Mouse (Mus musculus): Measurements from ENCODE around the gene Traf3. TPM values are rescaled to one million over a fixed set of nuclear protein-coding genes. Genes with fewer than 3 reads are reported as not detected.
A peak's percentile ranks its signal among the peaks of the same experiment; 100 is the strongest.

The Traf3 gene
- polyA plus RNA-seq (2015; fragmentation: Nextera tagmentation; extraction: Ambion mirVana) = 10.6 and 12.1 TPM in 2 replicates

- peak within 1 kb of the TSS; percentile 79 for H3K9ac ChIP-seq
- no peaks in the 10 kb centered on the region for H3K36me3 ChIP-seq
- peaks cover 37% of the 10 kb centered on the region for H3K4me1 ChIP-seq
- peak; percentile 61; the same call in 1 of the 2 replicates for ATAC-seq (ENCODE audit: insufficient number of reproducible peaks, low FRiP score, low TSS enrichment, low read depth)
- whole genome bisulfite sequencing = 8% methylated on average over 51 of the region's 105 CpGs
- H3K4me2 ChIP-seq (replicated peaks) = peak within 1 kb of the TSS; percentile 84
- peak within 1 kb of the TSS; percentile 79 for H3K4me3 ChIP-seq (replicated peaks)
- peak within 1 kb of the TSS; percentile 88 for H3K27ac ChIP-seq (replicated peaks)
- H3K9me3 ChIP-seq (replicated peaks) = no peaks in the 10 kb centered on the region
- no peaks in the 10 kb centered on the region for H3K27me3 ChIP-seq
Observed at GRCm38 (mm10) chr12:111165831-111166591, at the start of gene Traf3. Gene Traf3, plus strand, starts transcription at chr12:111166370.

- no peaks in the 10 kb centered on the region for H3K27me3 ChIP-seq
- no peak overlapping the region for H3K4me3 ChIP-seq (replicated peaks)
- no peak overlapping the region for H3K27ac ChIP-seq (replicated peaks)
- no peak for ATAC-seq (ENCODE audit: insufficient number of reproducible peaks, low FRiP score, low TSS enrichment, low read depth)
- no peaks in the 10 kb centered on the region for H3K4me1 ChIP-seq
- no peak overlapping the region for H3K9ac ChIP-seq
- no peak overlapping the region for H3K4me2 ChIP-seq (replicated peaks)
- 92% methylated on average over 5 of the region's 5 CpGs for WGBS
- peaks cover 48% of the 10 kb centered on the region for H3K36me3 ChIP-seq
- no peaks in the 10 kb centered on the region for H3K9me3 ChIP-seq (replicated peaks)
Observed at GRCm38 (mm10) chr12:111119506-111120085, 46.6 kb upstream of the Traf3 start.

- Histone ChIP-seq H3K4me1 (no peaks in the 10 kb centered on the region), H3K4me3 (replicated peaks) (no peak overlapping the region), H3K9me3 (replicated peaks) (no peaks in the 10 kb centered on the region), H3K27me3 (no peaks in the 10 kb centered on the region), H3K36me3 (peaks cover 37% of the 10 kb centered on the region), H3K9ac (no peak overlapping the region), H3K27ac (replicated peaks) (no peak overlapping the region), H3K4me2 (replicated peaks) (no peak overlapping the region)
- WGBS = 88% methylated on average over 9 of the region's 9 CpGs
- ATAC-seq (ENCODE audit: insufficient number of reproducible peaks, low FRiP score, low TSS enrichment, low read depth) = no peak
Observed at GRCm38 (mm10) chr12:111120976-111121645, 45.1 kb upstream of the Traf3 start.

GRCm38 (mm10) chr12:111122332-111122852 is 43.8 kb upstream of the Traf3 start:
- Histone ChIP-seq H3K4me2 (replicated peaks) (no peak overlapping the region), H3K27me3 (no peaks in the 10 kb centered on the region), H3K4me3 (replicated peaks) (no peak overlapping the region), H3K4me1 (no peaks in the 10 kb centered on the region), H3K27ac (replicated peaks) (no peak overlapping the region), H3K36me3 (peaks cover 24% of the 10 kb centered on the region), H3K9me3 (replicated peaks) (no peaks in the 10 kb centered on the region), H3K9ac (no peak overlapping the region)
- no peak for ATAC-seq (ENCODE audit: insufficient number of reproducible peaks, low FRiP score, low TSS enrichment, low read depth)

GRCm38 (mm10) chr12:111124601-111125260 is 41.4 kb upstream of the Traf3 start:
- no peak for ATAC-seq (ENCODE audit: insufficient number of reproducible peaks, low FRiP score, low TSS enrichment, low read depth)
- no peaks in the 10 kb centered on the region for H3K4me1 ChIP-seq
- no peaks in the 10 kb centered on the region for H3K9me3 ChIP-seq (replicated peaks)
- H3K36me3 ChIP-seq = 0 out of 2 replicates have a peak, but pooled peaks cover 1% of the 10 kb centered on the region
- no peaks in the 10 kb centered on the region for H3K27me3 ChIP-seq
- no peak overlapping the region for H3K27ac ChIP-seq (replicated peaks)
- no peak overlapping the region for H3K4me3 ChIP-seq (replicated peaks)
- H3K4me2 ChIP-seq (replicated peaks) = no peak overlapping the region
- WGBS = 76% methylated on average over 14 of the region's 14 CpGs
- no peak overlapping the region for H3K9ac ChIP-seq

GRCm38 (mm10) chr12:111125666-111126065 is 40.5 kb upstream of the Traf3 start:
- no peaks in the 10 kb centered on the region for H3K4me1 ChIP-seq
- no peaks in the 10 kb centered on the region for H3K36me3 ChIP-seq
- WGBS = 66% methylated on average over 6 of the region's 6 CpGs
- ATAC-seq (ENCODE audit: insufficient number of reproducible peaks, low FRiP score, low TSS enrichment, low read depth) = no peak
- H3K9me3 ChIP-seq (replicated peaks) = no peaks in the 10 kb centered on the region
- H3K27me3 ChIP-seq = no peaks in the 10 kb centered on the region
- no peak overlapping the region for H3K27ac ChIP-seq (replicated peaks)
- H3K9ac ChIP-seq = no peak overlapping the region
- no peak overlapping the region for H3K4me3 ChIP-seq (replicated peaks)
- no peak overlapping the region for H3K4me2 ChIP-seq (replicated peaks)

GRCm38 (mm10) chr12:111134169-111134568 is 32.0 kb upstream of the Traf3 start:
- ATAC-seq (ENCODE audit: insufficient number of reproducible peaks, low FRiP score, low TSS enrichment, low read depth) = no peak
- Histone ChIP-seq H3K4me1 (peaks cover 12% of the 10 kb centered on the region; the same call in 1 of the 2 replicates), H3K9me3 (replicated peaks) (no peaks in the 10 kb centered on the region), H3K4me2 (replicated peaks) (no peak overlapping the region), H3K4me3 (replicated peaks) (no peak overlapping the region), H3K27me3 (no peaks in the 10 kb centered on the region), H3K27ac (replicated peaks) (no peak overlapping the region; the same call in 1 of the 2 replicates), H3K36me3 (no peaks in the 10 kb centered on the region), H3K9ac (no peak overlapping the region)
- 79% methylated on average over 7 of the region's 7 CpGs for WGBS

- Histone ChIP-seq H3K4me2 (replicated peaks) (no peak overlapping the region), H3K4me1 (peaks cover 12% of the 10 kb centered on the region; the same call in 1 of the 2 replicates), H3K27ac (replicated peaks) (peak overlapping the region; percentile 39; the same call in 1 of the 2 replicates), H3K4me3 (replicated peaks) (no peak overlapping the region), H3K27me3 (no peaks in the 10 kb centered on the region), H3K36me3 (no peaks in the 10 kb centered on the region), H3K9me3 (replicated peaks) (no peaks in the 10 kb centered on the region), H3K9ac (no peak overlapping the region)
- no peak for ATAC-seq (ENCODE audit: insufficient number of reproducible peaks, low FRiP score, low TSS enrichment, low read depth)
- WGBS = 61% methylated on average over 19 of the region's 19 CpGs
Observed at GRCm38 (mm10) chr12:111134791-111135733, 31.1 kb upstream of the Traf3 start.

- H3K4me1 ChIP-seq = peaks cover 12% of the 10 kb centered on the region; the same call in 1 of the 2 replicates
- ATAC-seq (ENCODE audit: insufficient number of reproducible peaks, low FRiP score, low TSS enrichment, low read depth) = peak; percentile 76; the same call in 1 of the 2 replicates
- H3K36me3 ChIP-seq = no peaks in the 10 kb centered on the region
- H3K27ac ChIP-seq (replicated peaks) = no peak overlapping the region
- no peak overlapping the region for H3K9ac ChIP-seq
- no peak overlapping the region for H3K4me2 ChIP-seq (replicated peaks)
- H3K27me3 ChIP-seq = no peaks in the 10 kb centered on the region
- no peaks in the 10 kb centered on the region for H3K9me3 ChIP-seq (replicated peaks)
- H3K4me3 ChIP-seq (replicated peaks) = no peak overlapping the region
- WGBS = 58% methylated on average over 3 of the region's 3 CpGs
Observed at GRCm38 (mm10) chr12:111135953-111136352, 30.2 kb upstream of the Traf3 start.

GRCm38 (mm10) chr12:111137079-111137478 is 29.1 kb upstream of the Traf3 start:
- Histone ChIP-seq H3K36me3 (no peaks in the 10 kb centered on the region), H3K4me1 (peaks cover 12% of the 10 kb centered on the region; the same call in 1 of the 2 replicates), H3K9ac (no peak overlapping the region), H3K27me3 (no peaks in the 10 kb centered on the region), H3K4me3 (replicated peaks) (no peak overlapping the region), H3K4me2 (replicated peaks) (no peak overlapping the region), H3K9me3 (replicated peaks) (no peaks in the 10 kb centered on the region), H3K27ac (replicated peaks) (no peak overlapping the region)
- WGBS = 69% methylated on average over 2 of the region's 2 CpGs
- no peak for ATAC-seq (ENCODE audit: insufficient number of reproducible peaks, low FRiP score, low TSS enrichment, low read depth)
